Mouse (Mus musculus) thymus, adult 2 months (tissue): ENCODE results near the gene Gm49378.

Experiments
- CTCF ChIP-seq: fragments of 200-500 bp; IDR thresholded peaks from 2 replicates; pipeline ENCODE4 v1.5.1; 2012; ENCODE audit warnings: mild to moderate bottlenecking, control low read depth, low read length, moderate library complexity, borderline replicate concordance; ENCODE audit not compliant: control insufficient read depth, poor library complexity, insufficient read depth; ENCODE audit errors: extremely low read depth
- POLR2A ChIP-seq: fragments of 200-500 bp; IDR thresholded peaks from 2 replicates; pipeline ENCODE4 v1.6.1; 2012; ENCODE audit warnings: mild to moderate bottlenecking, low read length, control low read depth, moderate library complexity; ENCODE audit not compliant: control insufficient read depth, poor library complexity, insufficient read depth; ENCODE audit errors: extremely low read depth

DNA sequence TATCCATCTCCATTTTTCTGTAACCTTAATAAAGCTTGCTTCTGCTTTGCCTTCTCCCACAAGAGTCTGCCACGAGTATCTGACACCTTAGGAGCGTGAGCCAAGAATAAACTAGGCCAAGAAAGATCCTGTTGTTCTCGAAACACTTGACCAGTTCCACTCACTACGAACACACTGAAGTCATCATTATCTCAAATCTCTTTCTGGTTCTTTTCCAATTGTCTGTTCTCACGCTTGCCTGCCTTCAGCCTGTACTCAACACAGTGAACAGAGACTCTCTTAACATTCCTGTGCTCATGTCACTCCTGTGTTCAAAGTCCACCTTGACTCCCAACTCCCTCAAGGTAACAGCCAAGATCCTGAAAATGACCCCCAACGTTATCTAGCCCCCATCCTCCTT lies 24.3 kb downstream of the Gm49378 start:
- TF ChIP-seq CTCF (no peak), POLR2A (no peak)
